Mouse (Mus musculus): ENCODE measurements around the gene Pcdh15.

Pcdh15 gene

GRCm38 (mm10) chr10:73947799-73948198 is 848.7 kb downstream of the Pcdh15 start:
- no peak for DNase-seq (ENCODE audit: low read depth)

DNA sequence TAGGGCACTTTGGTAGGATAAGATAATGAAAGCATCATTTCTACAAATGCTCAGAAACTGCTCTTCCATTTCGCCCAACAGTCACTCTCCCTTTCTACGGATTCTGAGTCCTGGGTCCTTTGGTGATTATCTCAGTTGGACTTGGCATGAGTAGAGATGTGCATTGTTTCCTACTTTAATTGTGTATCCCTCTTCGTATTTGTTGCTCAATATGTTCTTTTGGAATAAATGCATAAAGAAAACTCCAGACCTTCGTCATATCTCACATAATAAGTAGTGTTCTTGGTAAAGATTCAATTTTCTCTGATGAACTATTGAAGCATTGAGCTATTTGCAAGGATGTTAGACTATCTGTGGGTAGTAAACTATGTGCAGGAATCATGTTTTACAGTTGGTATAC is 854.2 kb downstream of the Pcdh15 start:
- no peak for DNase-seq (ENCODE audit: low read depth)

GRCm38 (mm10) chr10:73984057-73984456 is 884.9 kb downstream of the Pcdh15 start:
- no peak for DNase-seq (ENCODE audit: low read depth)

DNA sequence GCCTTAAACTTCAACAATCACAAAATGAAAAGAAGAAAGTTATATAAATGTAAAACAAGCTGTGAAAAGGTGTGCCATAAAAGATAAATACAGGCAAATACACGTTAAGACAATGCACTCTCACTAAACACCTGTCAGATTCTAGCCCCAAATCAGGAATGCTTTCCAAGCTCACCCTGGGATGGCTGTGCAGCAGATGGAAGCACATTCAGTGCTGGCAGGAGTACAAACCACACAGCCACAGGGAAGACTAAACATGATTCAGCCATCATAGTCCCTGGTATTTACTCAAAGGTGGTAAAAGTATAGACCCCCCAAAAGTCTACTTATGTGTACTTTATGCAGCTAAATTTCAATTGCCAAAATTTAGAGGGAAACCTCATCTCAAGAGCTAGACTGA is 909.7 kb downstream of the Pcdh15 start:
- DNase-seq (ENCODE audit: low read depth): no peak

GRCm38 (mm10) chr10:74023091-74023490 is 923.9 kb downstream of the Pcdh15 start:
- no peak for DNase-seq (ENCODE audit: low read depth)

- DNase-seq (ENCODE audit: low read depth): no peak
Observed at GRCm38 (mm10) chr10:74053059-74053458, 953.9 kb downstream of the Pcdh15 start.

DNA sequence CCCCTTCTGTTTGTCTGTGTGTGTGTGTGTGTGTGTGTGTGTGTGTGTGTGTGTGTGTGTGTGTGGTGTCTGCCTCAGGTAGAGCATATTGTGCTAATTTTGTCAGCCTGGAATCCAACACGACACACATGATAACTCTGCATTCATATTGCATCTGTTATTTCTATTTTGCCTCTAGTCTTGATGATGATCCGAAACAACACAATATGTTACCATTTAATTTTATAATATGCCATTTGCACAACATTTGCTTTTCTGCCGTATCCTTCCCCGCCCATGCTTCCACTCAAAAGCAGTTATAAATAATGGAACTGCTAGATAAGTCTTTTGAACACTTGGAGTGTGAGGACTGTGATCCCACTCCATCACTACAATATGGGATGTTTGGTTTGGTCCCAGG is 987.5 kb downstream of the Pcdh15 start:
- no peak for DNase-seq (ENCODE audit: low read depth)

DNA sequence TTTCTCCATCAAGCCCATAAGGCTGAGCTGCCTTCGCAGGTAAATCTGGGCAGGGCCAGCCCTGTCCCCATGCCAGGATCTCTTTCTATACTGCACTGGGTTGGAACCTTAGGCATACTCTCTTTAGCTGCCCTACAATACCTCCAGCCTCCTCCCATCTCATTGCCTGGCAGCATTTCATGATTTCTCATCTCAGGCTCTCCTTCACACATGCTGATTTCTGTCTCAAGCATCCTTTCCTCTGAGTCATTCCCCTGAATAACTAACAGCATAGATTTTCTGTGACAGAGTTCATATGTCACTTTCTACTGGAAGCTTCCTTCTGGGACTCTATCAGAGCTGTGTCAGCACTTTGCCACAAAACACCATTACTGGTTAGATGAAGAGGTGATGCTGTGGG is 999.2 kb downstream of the Pcdh15 start:
- no peak for DNase-seq (ENCODE audit: low read depth)

GRCm38 (mm10) chr10:74114107-74114506 is 1015.0 kb downstream of the Pcdh15 start:
- DNase-seq (ENCODE audit: low read depth): no peak

- no peak for DNase-seq (ENCODE audit: low read depth)
Observed at GRCm38 (mm10) chr10:74116817-74117216, 1017.7 kb downstream of the Pcdh15 start.

- DNase-seq (ENCODE audit: low read depth): no peak
Observed at GRCm38 (mm10) chr10:74123421-74123820, 1024.3 kb downstream of the Pcdh15 start.

- no peak for DNase-seq (ENCODE audit: low read depth)
Observed at GRCm38 (mm10) chr10:74129192-74129591, 1030.0 kb downstream of the Pcdh15 start.

DNA sequence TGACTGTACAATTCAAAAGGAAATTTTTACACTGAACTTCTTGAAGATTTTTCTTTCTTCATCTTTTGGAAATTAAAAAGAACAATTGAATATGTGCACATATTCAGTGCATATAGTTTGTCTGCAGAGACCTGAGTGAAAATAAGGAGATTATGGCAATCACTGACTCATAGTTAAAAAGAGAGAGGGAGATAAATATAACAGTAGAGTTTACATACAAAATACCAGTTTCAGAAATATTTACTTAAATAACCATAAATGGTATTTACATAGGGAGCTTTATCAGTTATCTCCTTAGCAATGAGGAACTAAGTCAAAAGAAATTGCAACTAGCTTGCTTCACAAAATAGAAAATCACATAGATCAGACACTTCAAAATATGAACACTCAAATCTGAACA is 1030.5 kb downstream of the Pcdh15 start:
- DNase-seq (ENCODE audit: low read depth): no peak

DNA sequence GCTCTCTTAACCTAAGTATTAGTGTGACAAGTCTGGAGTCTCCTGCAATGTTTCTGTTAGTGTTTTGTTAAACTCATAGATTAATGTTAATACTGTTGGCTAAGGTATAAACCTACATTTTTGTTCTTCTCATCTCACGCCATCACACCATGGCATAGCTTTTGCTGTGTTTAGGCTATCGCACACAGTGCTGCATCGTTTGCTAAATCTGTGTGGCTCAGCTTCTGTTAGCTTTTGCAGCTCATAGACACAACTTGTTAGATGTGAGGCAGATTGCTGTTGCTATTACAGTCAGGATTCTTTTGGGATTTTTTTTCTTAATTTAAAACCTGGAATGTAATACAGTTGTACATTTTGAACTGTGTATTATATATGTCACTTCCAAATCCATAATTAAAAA is 1031.7 kb downstream of the Pcdh15 start:
- DNase-seq (ENCODE audit: low read depth): no peak

DNA sequence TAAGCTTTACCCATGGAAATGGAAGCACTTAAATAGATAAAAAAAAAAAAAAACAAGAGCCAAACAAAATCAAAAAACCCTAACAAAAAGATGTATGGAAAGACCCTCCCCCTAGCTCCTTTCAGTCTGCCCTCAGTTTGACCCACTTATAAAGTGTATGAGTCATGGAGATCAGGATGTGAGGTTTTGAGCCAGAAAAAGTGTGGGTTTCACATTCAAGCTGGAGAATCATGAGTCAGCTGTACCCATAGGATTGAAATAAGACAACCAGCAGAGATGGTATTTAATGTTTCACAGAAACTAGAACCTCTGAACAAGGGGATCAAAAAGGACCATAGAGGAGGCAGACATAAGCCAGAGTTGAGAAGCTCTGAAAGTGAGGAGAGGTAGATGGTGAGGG is 1048.8 kb downstream of the Pcdh15 start:
- peak; percentile 17 for DNase-seq (ENCODE audit: low read depth)

- DNase-seq (ENCODE audit: low read depth): no peak
Observed at GRCm38 (mm10) chr10:74181921-74182320, 1082.8 kb downstream of the Pcdh15 start.

DNA sequence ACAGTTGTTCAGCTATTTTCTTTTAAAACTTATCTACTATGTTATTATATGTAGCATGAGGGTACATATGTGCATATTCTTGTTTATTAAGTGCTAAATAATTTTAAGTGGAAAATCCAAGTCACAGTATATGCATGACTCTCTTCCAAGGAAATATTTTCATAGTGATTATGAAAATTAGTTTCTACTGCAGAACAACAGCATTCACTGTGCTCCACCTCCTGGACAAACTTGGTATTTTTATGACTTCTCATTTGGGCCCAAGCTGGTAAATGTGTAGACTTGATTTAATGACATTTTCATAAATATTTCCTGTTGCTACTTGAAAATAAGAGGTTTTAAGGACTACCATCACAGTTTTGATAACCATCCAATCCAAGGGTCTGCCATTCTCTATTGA is 1104.5 kb downstream of the Pcdh15 start:
- DNase-seq (ENCODE audit: low read depth): peak; percentile 40

GRCm38 (mm10) chr10:74217268-74217667 is 1118.1 kb downstream of the Pcdh15 start:
- DNase-seq (ENCODE audit: low read depth): peak; percentile 3

GRCm38 (mm10) chr10:74220439-74220838 is 1121.3 kb downstream of the Pcdh15 start:
- DNase-seq (ENCODE audit: low read depth): no peak

DNA sequence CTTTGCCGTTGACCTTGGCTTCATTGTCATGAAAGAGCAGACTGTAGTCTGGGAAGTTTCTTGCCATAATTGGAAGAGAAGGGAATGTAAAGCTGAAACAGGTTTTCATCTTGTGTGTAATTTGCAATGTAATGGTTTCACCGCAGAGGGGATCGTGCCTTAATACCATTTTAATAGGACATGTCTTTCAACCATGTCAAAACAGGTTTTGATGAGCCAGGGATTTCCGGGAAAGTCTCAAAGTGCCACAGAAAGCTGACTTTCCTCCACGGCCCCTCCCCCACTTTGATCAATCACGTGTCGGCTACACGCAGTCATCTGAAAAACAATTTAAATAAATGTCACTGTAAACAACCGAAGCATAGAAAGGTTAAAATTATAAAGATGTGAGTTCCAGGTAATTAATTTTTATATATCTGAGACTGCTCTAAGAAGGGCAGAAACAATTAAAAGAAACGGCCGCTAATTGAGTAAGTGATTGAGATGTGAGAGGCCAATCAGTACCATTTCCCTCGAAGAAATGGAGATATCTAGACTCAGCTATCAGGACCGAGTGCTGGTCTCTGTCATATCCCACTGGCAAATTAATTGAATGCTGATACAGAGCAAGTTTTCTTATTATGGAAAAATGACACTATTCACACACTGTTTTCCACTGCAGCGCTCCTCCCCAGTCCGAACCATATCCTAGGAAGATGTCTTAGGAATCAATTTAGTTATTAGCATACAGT is 1158.7 kb downstream of the Pcdh15 start:
- DNase-seq (ENCODE audit: low read depth): no peak

DNA sequence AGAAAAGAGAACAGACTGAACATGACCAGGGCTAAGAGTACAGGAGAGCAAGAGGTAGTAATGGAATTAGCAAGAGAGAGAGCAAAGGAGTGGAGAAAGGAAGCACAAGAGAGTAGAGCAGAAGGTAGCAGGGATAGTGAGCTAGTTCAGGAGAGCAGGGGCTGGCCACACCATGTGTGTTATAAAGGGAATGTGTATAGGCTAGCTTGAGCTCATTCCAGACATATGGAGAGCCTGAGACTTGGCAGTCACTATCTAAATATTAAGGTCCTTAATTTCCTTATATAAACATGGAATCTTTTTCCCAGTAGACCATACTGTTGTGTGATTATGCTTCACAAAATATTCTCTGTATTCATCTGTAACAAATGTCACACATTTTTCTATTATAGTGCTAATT is 1159.5 kb downstream of the Pcdh15 start:
- no peak for DNase-seq (ENCODE audit: low read depth)

DNA sequence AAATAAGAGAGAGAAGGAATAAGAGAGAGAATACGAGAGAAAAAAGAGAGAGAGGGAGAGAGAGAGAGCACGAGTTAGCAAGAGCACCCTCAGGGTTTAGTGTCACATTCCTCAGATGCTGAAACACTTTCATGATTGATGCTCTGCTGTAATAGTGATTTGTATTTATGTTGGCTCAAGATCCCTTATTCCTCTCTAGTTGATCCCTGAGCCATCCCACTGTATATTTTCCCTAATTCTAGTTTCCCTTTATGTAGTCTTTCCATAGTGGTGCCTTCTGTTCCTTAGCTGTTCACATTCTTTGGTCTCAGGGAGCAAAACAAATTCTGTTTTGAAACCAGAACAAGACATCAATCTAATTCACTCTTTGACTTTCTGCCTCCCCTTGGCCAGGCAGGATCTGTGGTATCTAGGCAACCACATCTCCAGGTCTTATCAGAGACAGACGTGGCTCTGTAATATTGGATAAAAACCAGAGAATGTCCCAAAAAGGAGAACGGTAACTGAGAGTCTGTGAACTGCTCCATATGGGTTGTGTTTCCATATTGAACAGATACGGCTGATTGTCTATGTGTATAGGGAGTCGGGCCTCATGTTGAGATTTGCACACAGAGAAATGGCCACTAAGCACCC is 1170.6 kb downstream of the Pcdh15 start:
- no peak for DNase-seq (ENCODE audit: low read depth)

DNA sequence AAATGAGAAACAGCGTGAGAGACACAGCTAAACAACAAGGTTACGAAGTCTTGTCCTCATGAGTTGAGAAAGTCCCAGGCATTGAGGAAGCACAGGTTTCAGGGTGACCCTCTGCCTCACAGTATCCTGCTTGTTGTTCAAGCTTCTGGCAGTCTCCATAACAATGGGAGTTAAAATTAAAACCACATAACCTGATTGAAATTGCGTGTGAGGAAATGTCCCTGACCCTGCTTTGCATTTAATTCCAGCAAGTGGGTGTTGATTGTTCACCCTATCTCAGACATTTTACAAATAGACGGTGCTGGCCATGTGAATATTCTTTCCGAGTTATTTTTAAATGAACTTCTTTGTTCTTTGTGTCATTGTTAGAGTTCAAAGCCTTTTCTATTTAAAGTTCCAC is 1171.8 kb downstream of the Pcdh15 start:
- DNase-seq (ENCODE audit: low read depth): no peak

DNA sequence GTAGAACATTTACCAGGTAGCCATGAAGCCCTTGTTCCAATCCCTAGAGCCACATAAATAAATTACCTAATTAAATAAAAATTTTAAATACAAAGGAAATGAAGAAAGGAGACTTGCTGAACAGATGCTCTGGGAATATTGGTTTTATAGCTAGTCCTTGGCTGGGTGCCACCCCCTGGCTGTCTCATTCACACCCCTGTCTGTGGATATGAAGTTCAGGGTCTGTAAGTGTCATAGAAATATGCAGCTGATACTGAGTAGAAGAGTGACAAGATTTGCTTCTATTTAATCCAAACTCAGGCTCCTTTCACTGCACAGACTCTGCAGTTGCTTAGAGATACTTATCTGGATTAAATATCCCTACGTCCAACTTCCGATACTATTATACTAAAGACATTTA is 1205.0 kb downstream of the Pcdh15 start:
- DNase-seq (ENCODE audit: low read depth): no peak
